Mouse (Mus musculus) bone marrow macrophage, adult 2 months (primary cell): Measurements from ENCODE around the gene Angptl7. TPM values are rescaled to one million over a fixed set of nuclear protein-coding genes. Genes with fewer than 3 reads are reported as not detected.

ENCODE experiments used
- H3K27ac ChIP-seq: 2 replicates; pipeline ENCODE4 v1.5.1; 2012; ENCODE audit warnings: low read depth, low read length; ENCODE audit not compliant: insufficient read depth
- H3K4me1 ChIP-seq: 2 replicates; pipeline ENCODE4 v1.6.1; 2012; ENCODE audit warnings: low read length; ENCODE audit not compliant: control insufficient read depth, insufficient read depth
- H3K4me3 ChIP-seq: 2 replicates; pipeline ENCODE4 v1.5.1; 2012; ENCODE audit warnings: mild to moderate bottlenecking, low read length, moderate library complexity; ENCODE audit not compliant: insufficient read depth
- CTCF ChIP-seq: IDR thresholded peaks from 2 replicates; pipeline ENCODE4 v1.5.1; 2012; ENCODE audit warnings: low read depth, mild to moderate bottlenecking, low read length, moderate library complexity
- POLR2A ChIP-seq: IDR thresholded peaks from 2 replicates; pipeline ENCODE4 v1.6.1; 2012; ENCODE audit warnings: mild to moderate bottlenecking, low read depth, low read length, borderline replicate concordance
- polyA plus RNA-seq: library from polyadenylated mRNA; stranded (reverse); fragments of >200 nt; gene quantifications from 2 replicates; pipeline ENCODE4 v1.2.4, GENCODE M21; 2012; ENCODE audit not compliant: missing spikeins, insufficient read depth, insufficient read length

Gene Angptl7
- polyA plus RNA-seq, 1 experiment: 0.68 TPM

GRCm38 (mm10) chr4:148495874-148496689 is 4.2 kb downstream of the Angptl7 start:
- H3K4me3 ChIP-seq: no peak overlapping the region
- TF ChIP-seq CTCF (no peak), POLR2A (no peak)

GRCm38 (mm10) chr4:148495160-148495559 is 5.1 kb downstream of the Angptl7 start:
- Histone ChIP-seq H3K4me1 (peaks cover 9% of the 10 kb centered on the region), H3K4me3 (no peak overlapping the region), H3K27ac (no peak overlapping the region)
- TF ChIP-seq CTCF (no peak), POLR2A (no peak)

More at GRCm38 (mm10) chr4:148495874-148496689, 4.2 kb downstream of the Angptl7 start:
- H3K27ac ChIP-seq: no peak overlapping the region
- H3K4me1 ChIP-seq: peaks cover 12% of the 10 kb centered on the region

- Histone ChIP-seq H3K4me1 (peaks cover 3% of the 10 kb centered on the region; the same call in 1 of the 2 replicates), H3K27ac (no peak overlapping the region), H3K4me3 (no peak overlapping the region)
- TF ChIP-seq CTCF: no peak
- TF ChIP-seq POLR2A: no peak
These were observed 8.8 kb downstream of the Angptl7 start for GRCm38 (mm10) chr4:148491448-148491847.

- peaks cover 3% of the 10 kb centered on the region; the same call in 1 of the 2 replicates for H3K4me1 ChIP-seq
- H3K4me3 ChIP-seq: no peak overlapping the region
- no peak for TF ChIP-seq CTCF
- TF ChIP-seq POLR2A: no peak
- no peak overlapping the region for H3K27ac ChIP-seq
These were observed 9.8 kb downstream of the Angptl7 start for GRCm38 (mm10) chr4:148490502-148490901.

- TF ChIP-seq POLR2A: no peak
- TF ChIP-seq CTCF: no peak
- Histone ChIP-seq H3K27ac (no peak overlapping the region), H3K4me1 (peaks cover 3% of the 10 kb centered on the region; the same call in 1 of the 2 replicates), H3K4me3 (no peak overlapping the region)
These were observed 12.4 kb downstream of the Angptl7 start for GRCm38 (mm10) chr4:148487841-148488240.

- Histone ChIP-seq H3K4me1 (no peaks in the 10 kb centered on the region), H3K4me3 (no peak overlapping the region), H3K27ac (no peak overlapping the region)
- TF ChIP-seq POLR2A (no peak), CTCF (no peak)
These were observed 15.7 kb downstream of the Angptl7 start for GRCm38 (mm10) chr4:148484511-148484910.

GRCm38 (mm10) chr4:148481557-148482168 is 18.6 kb downstream of the Angptl7 start:
- TF ChIP-seq POLR2A (no peak), CTCF (no peak)
- no peak overlapping the region for H3K4me3 ChIP-seq
- H3K4me1 ChIP-seq: no peaks in the 10 kb centered on the region
- H3K27ac ChIP-seq: no peak overlapping the region

GRCm38 (mm10) chr4:148480245-148480644 is 20.0 kb downstream of the Angptl7 start:
- TF ChIP-seq POLR2A (no peak), CTCF (no peak)
- no peak overlapping the region for H3K27ac ChIP-seq
- H3K4me1 ChIP-seq: no peaks in the 10 kb centered on the region
- no peak overlapping the region for H3K4me3 ChIP-seq

- H3K4me1 ChIP-seq: no peaks in the 10 kb centered on the region
- TF ChIP-seq CTCF: no peak
- TF ChIP-seq POLR2A: no peak
- no peak overlapping the region for H3K27ac ChIP-seq
- H3K4me3 ChIP-seq: no peak overlapping the region
These were observed 26.8 kb downstream of the Angptl7 start for GRCm38 (mm10) chr4:148473496-148473895.

DNA sequence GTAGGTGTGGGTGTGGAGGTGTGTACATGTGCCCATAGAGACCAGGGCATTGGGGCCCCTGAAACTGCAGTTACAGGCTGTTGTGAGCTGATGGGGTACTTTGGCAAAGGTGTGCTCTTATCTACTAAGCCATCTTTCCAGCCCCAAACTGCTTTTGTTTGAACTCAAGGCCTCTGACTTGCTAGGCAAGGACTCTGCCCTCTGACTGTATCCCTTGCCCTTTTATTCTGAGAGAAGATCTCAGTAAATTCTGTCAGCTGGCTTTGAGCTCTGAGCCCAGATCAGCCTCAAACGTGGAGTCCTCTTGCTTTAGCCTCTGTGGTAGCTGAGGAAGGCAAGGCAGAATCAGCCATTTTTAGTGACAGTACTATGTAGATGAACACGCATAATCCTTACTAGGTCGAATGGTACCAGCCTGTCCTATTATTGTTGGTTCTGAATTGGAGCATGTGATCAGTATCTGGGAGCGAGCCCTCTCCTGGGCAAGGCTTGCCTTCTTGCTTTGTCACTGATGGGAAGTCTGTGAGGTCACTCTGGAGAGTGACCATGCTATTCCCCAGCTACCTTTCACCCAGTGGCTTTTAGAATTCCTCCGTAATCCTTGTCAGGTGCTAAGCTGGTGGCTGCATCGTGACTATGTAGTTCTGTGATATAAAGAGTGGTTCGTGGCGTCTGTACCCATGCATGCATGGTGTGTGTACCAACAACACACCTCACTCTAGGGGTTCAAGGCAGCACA is 27.7 kb downstream of the Angptl7 start:
- H3K4me1 ChIP-seq: no peaks in the 10 kb centered on the region
- no peak overlapping the region for H3K27ac ChIP-seq
- TF ChIP-seq POLR2A (no peak), CTCF (no peak)

More for the DNA sequence above, 27.7 kb downstream of the Angptl7 start:
- no peak overlapping the region for H3K4me3 ChIP-seq
